Mouse (Mus musculus) CH12.LX (cell line): ENCODE results near the gene Slc2a13. TPM values are rescaled to one million over a fixed set of nuclear protein-coding genes. Genes with fewer than 3 reads are reported as not detected.
A peak's percentile ranks its signal among the peaks of the same experiment; 100 is the strongest.

Experiments used
- DNase-seq: peaks from one replicate; pipeline ENCODE4 v3.0.0-alpha.2; 2013; ENCODE audit errors: extremely low read depth
- H3K27ac ChIP-seq: 2 replicates; pipeline ENCODE4 v1.5.1; 2012; ENCODE audit warnings: low read depth, mild to moderate bottlenecking, control low read depth, moderate library complexity; ENCODE audit not compliant: insufficient read depth
- H3K27me3 ChIP-seq: replicated peaks from 2 replicates; pipeline ENCODE3; 2012; ENCODE audit warnings: inconsistent platforms
- H3K36me3 ChIP-seq, 2 experiments: replicated peaks in 1 of 2; 2 replicates each; pipeline versions ENCODE3 to v1.6.1; 2012; ENCODE audit warnings: inconsistent platforms in 1 of 2, low read length in 1 of 2, mild to moderate bottlenecking in 1 of 2, mixed read lengths in 1 of 2, moderate library complexity in 1 of 2; ENCODE audit not compliant: control insufficient read depth in 1 of 2, insufficient read depth in 1 of 2
- H3K4me1 ChIP-seq, 2 experiments: 2 replicates each; pipeline ENCODE4 v1.6.1; 2012; ENCODE audit warnings: inconsistent platforms in 1 of 2, moderate library complexity in 1 of 2; ENCODE audit not compliant: insufficient read depth in 2 of 2, control insufficient read depth in 1 of 2
- H3K4me2 ChIP-seq: 2 replicates; pipeline ENCODE4 v1.6.1; 2012; ENCODE audit warnings: low read depth, mild to moderate bottlenecking, control low read depth; ENCODE audit not compliant: poor library complexity, insufficient read depth, severe bottlenecking
- H3K4me3 ChIP-seq, 3 experiments: fragments of 150-350 bp in 1 of 3; sonication (generic) in 1 of 3; replicated peaks in 1 of 3; 2 replicates each; pipeline versions ENCODE3 to v1.5.1; 2011 to 2012; ENCODE audit warnings: low read depth in 2 of 3, low read length in 2 of 3, mild to moderate bottlenecking in 2 of 3, moderate library complexity in 2 of 3, control low read depth in 1 of 3, improper control_type of control experiment in 1 of 3, inconsistent platforms in 1 of 3, mixed read lengths in 1 of 3; ENCODE audit not compliant: poor library complexity in 1 of 3
- H3K79me2 ChIP-seq: replicated peaks from 2 replicates; pipeline ENCODE4 v1.6.1; 2012; ENCODE audit warnings: mild to moderate bottlenecking, moderate library complexity; ENCODE audit not compliant: control insufficient read depth, poor library complexity, insufficient read depth, severe bottlenecking; ENCODE audit errors: extremely low read depth
- H3K9ac ChIP-seq: 2 replicates; pipeline ENCODE4 v1.6.1; 2012; ENCODE audit warnings: low read depth, mild to moderate bottlenecking, control low read depth, moderate library complexity; ENCODE audit not compliant: insufficient read depth
- H3K9me3 ChIP-seq: replicated peaks from 2 replicates; pipeline ENCODE3; 2012; ENCODE audit warnings: low read length, inconsistent platforms, mixed read lengths
- BHLHE40 ChIP-seq: IDR thresholded peaks from 2 replicates; pipeline ENCODE4 v1.6.1; 2011; ENCODE audit warnings: mild to moderate bottlenecking, low read depth, low read length, improper control_type of control experiment
- CHD1 ChIP-seq: IDR thresholded peaks from 2 replicates; pipeline ENCODE4 v1.6.1; 2012; ENCODE audit warnings: low read depth, low read length, improper control_type of control experiment, inconsistent platforms
- CHD2 ChIP-seq: IDR thresholded peaks from 2 replicates; pipeline ENCODE4 v1.6.1; 2011; ENCODE audit warnings: low read length, improper control_type of control experiment
- CTCF ChIP-seq, 2 experiments: IDR thresholded peaks in 1 of 2; conservative IDR thresholded peaks in 1 of 2; 2 replicates each; pipeline ENCODE4 v1.5.1; 2011 to 2012; ENCODE audit warnings: low read depth in 2 of 2, low read length in 2 of 2, improper control_type of control experiment in 1 of 2, inconsistent platforms in 1 of 2, mild to moderate bottlenecking in 1 of 2, moderate library complexity in 1 of 2
- EP300 ChIP-seq: IDR thresholded peaks from 2 replicates; pipeline ENCODE4 v1.6.1; 2011; ENCODE audit warnings: low read length, improper control_type of control experiment
- ETS1 ChIP-seq: conservative IDR thresholded peaks from 2 replicates; pipeline ENCODE4 v1.6.1; 2012; ENCODE audit warnings: low read depth, mild to moderate bottlenecking, inconsistent platforms, low read length, improper control_type of control experiment, moderate library complexity
- HCFC1 ChIP-seq: IDR thresholded peaks from 2 replicates; pipeline ENCODE4 v1.6.1; 2012; ENCODE audit warnings: low read depth, mild to moderate bottlenecking, inconsistent platforms, low read length, improper control_type of control experiment
- IRF4 ChIP-seq: IDR thresholded peaks from 2 replicates; pipeline ENCODE4 v1.6.1; 2014; ENCODE audit warnings: low read depth, mild to moderate bottlenecking, inconsistent platforms, low read length, improper control_type of control experiment
- JUND ChIP-seq: conservative IDR thresholded peaks from 2 replicates; pipeline ENCODE4 v1.6.1; 2011; ENCODE audit warnings: low read depth, low read length, improper control_type of control experiment
- KAT2A ChIP-seq: IDR thresholded peaks from 2 replicates; pipeline ENCODE4 v1.6.1; 2012; ENCODE audit warnings: low read length, improper control_type of control experiment, inconsistent platforms; ENCODE audit not compliant: insufficient replicate concordance
- MAX ChIP-seq: IDR thresholded peaks from 2 replicates; pipeline ENCODE4 v1.6.1; 2011; ENCODE audit warnings: low read length, improper control_type of control experiment
- MAZ ChIP-seq: IDR thresholded peaks from 2 replicates; pipeline ENCODE4 v1.6.1; 2012; ENCODE audit warnings: low read depth, mild to moderate bottlenecking, inconsistent platforms, low read length, improper control_type of control experiment, moderate library complexity
- MEF2A ChIP-seq: IDR thresholded peaks from 2 replicates; pipeline ENCODE4 v1.6.1; 2014; ENCODE audit warnings: low read depth, mild to moderate bottlenecking, inconsistent platforms, low read length, improper control_type of control experiment, borderline replicate concordance
- MXI1 ChIP-seq: IDR thresholded peaks from 2 replicates; pipeline ENCODE4 v1.6.1; 2011; ENCODE audit warnings: mild to moderate bottlenecking, low read depth, low read length, improper control_type of control experiment
- MYC ChIP-seq: IDR thresholded peaks from 2 replicates; pipeline ENCODE4 v1.6.1; 2011; ENCODE audit warnings: low read depth, mild to moderate bottlenecking, improper control_type of control experiment, low read length
- POLR2AphosphoS2 ChIP-seq: IDR thresholded peaks from 2 replicates; pipeline ENCODE4 v1.6.1; 2011; ENCODE audit warnings: low read depth, low read length, improper control_type of control experiment
- RCOR1 ChIP-seq: conservative IDR thresholded peaks from 2 replicates; pipeline ENCODE4 v1.6.1; 2012; ENCODE audit warnings: low read depth, mild to moderate bottlenecking, inconsistent platforms, low read length, improper control_type of control experiment
- SMC3 ChIP-seq: IDR thresholded peaks from 2 replicates; pipeline ENCODE4 v1.6.1; 2011; ENCODE audit warnings: low read depth, low read length, improper control_type of control experiment
- TCF12 ChIP-seq: IDR thresholded peaks from 2 replicates; pipeline ENCODE4 v1.6.1; 2014; ENCODE audit warnings: low read depth, mild to moderate bottlenecking, inconsistent platforms, low read length, improper control_type of control experiment
- USF1 ChIP-seq: IDR thresholded peaks from 2 replicates; pipeline ENCODE4 v1.6.1; 2014; ENCODE audit warnings: low read depth, mild to moderate bottlenecking, inconsistent platforms, low read length, improper control_type of control experiment
- USF2 ChIP-seq: conservative IDR thresholded peaks from 2 replicates; pipeline ENCODE4 v1.6.1; 2011; ENCODE audit warnings: low read depth, low read length, improper control_type of control experiment
- ZMIZ1 ChIP-seq: IDR thresholded peaks from 2 replicates; pipeline ENCODE4 v1.6.1; 2012; ENCODE audit warnings: low read depth, mild to moderate bottlenecking, inconsistent platforms, low read length, improper control_type of control experiment
- ZNF384 ChIP-seq: IDR thresholded peaks from 2 replicates; pipeline ENCODE4 v1.6.1; 2012; ENCODE audit warnings: low read depth, low read length, improper control_type of control experiment, inconsistent platforms
- dilution Hi-C: fragments of 300-500 bp; cut with MboI; formaldehyde crosslinking; loops from 2 replicates; pipeline ENCODE4 v1.14.3; 2020; ENCODE audit warnings: low sequenced_read_pairs; ENCODE audit not compliant: extremely low pct_unique_long_range_greater_than_20kb, extremely low pct_ligation_motif_present
- in situ Hi-C: fragments of 300-500 bp; cut with MboI; formaldehyde crosslinking; loops from 3 replicates; pipeline ENCODE4 v1.14.3; 2019; ENCODE audit warnings: low sequenced_read_pairs, low pct_ligation_motif_present, low pct_unique_long_range_greater_than_20kb, mixed read lengths
- polyA plus RNA-seq: library from polyadenylated mRNA; unstranded; fragments of >175 nt; gene quantifications from 2 replicates; pipeline ENCODE4 v1.2.1, GENCODE M21; 2012; ENCODE audit warnings: low read depth; ENCODE audit not compliant: insufficient read length
- total RNA-seq, 2 experiments: library from RNA; depleted of rRNA; stranded (reverse); fragments of 300-350 nt in 1 of 2; fragments of >200 nt in 1 of 2; gene quantifications; 2 replicates each; pipeline ENCODE4 v1.2.3; 2012 to 2014

Slc2a13 gene
- total and polyA plus RNA-seq, 3 experiments, result not detected

DNA sequence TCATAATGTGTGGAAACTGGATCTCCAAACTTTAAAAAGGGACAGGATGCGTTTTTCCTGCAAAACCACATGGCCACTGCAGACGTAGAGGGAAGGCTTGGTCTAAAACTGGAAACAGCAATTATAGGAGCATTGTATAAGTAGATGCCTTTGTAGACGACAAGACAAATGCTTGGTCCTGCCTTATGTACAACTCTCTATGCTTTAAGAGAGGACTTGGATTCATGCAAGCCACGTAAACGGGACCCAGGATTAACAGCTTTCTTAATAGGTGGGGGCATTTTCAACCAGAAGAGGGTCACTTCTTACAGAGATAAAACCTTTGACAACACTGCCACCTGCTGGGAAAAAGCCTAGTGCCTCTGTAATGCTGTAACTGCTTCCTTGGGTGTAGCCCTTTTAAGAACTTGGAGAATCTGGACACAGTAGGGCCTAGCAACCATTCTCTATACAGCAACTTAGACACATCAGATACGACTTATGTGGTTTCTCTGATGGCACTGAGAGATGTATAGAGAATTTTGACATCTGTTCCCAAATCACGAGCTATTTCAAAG is 268.7 kb downstream of the Slc2a13 start:
- DNase-seq, result no peak
- dilution Hi-C loops (no loop called here), in situ Hi-C loops (no loop called here)
- no peaks in the 10 kb centered on the region for H3K27me3 ChIP-seq
- H3K36me3 ChIP-seq, result no peaks in the 10 kb centered on the region
- H3K79me2 ChIP-seq, result no peaks in the 10 kb centered on the region
- no peak overlapping the region for H3K27ac ChIP-seq
- no peaks in the 10 kb centered on the region for H3K4me1 ChIP-seq
- no peak overlapping the region for H3K4me2 ChIP-seq
- H3K9me3 ChIP-seq, result peaks cover 65% of the 10 kb centered on the region
- no peak overlapping the region for H3K4me3 ChIP-seq
- no peak overlapping the region for H3K9ac ChIP-seq
- no peak for TF ChIP-seq JUND
- TF ChIP-seq EP300, result no peak
- TF ChIP-seq MEF2A, result no peak
- no peak for TF ChIP-seq CTCF (conservative IDR thresholded peaks at IDR 0.05 in 1 of 2, IDR thresholded peaks at IDR 0.05 in 1 of 2; ENCODE audit: low read depth in 2 of 2, low read length in 2 of 2)
- no peak for TF ChIP-seq CHD1
- no peak for TF ChIP-seq MYC
- TF ChIP-seq SMC3, result no peak
- no peak for TF ChIP-seq TCF12
- TF ChIP-seq ETS1, result no peak
- no peak for TF ChIP-seq ZMIZ1
- no peak for TF ChIP-seq HCFC1
- no peak for TF ChIP-seq MXI1

DNA sequence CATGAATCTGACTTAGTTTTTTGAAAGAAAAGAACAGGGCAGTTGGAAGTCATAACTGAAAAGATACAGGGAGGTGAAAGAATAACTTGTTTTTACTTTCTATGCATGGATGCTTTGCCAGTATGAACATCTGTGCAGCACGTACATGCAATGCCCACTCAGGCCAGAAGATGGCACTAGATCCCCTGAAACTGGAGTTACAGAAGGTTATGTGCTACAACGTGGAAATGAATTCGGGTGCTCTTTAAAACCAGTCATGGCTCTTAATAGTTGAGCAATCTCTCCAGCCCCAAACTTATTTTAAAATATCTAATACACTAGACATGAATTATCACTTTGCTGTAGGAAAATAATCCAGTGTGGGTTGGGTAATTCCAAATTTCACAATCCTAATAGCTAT is 271.7 kb downstream of the Slc2a13 start:
- H3K9ac ChIP-seq, result no peak overlapping the region
- no peak for TF ChIP-seq ZNF384
- TF ChIP-seq SMC3, result 0 out of 2 replicates have a peak, but pooled peaks have one; percentile 7
- TF ChIP-seq, all 38 proteins: peak for 1
- no peak overlapping the region for H3K4me3 ChIP-seq
- H3K9me3 ChIP-seq, result peaks cover 63% of the 10 kb centered on the region
- H3K4me1 ChIP-seq, result no peaks in the 10 kb centered on the region
- no peak overlapping the region for H3K27ac ChIP-seq
- H3K79me2 ChIP-seq, result no peaks in the 10 kb centered on the region
- dilution Hi-C loops, result no loop called here
- no peak overlapping the region for H3K4me2 ChIP-seq
- no peaks in the 10 kb centered on the region for H3K36me3 ChIP-seq
- no peaks in the 10 kb centered on the region for H3K27me3 ChIP-seq
- in situ Hi-C loops, result no loop called here
- peak; percentile 1 for DNase-seq

DNA sequence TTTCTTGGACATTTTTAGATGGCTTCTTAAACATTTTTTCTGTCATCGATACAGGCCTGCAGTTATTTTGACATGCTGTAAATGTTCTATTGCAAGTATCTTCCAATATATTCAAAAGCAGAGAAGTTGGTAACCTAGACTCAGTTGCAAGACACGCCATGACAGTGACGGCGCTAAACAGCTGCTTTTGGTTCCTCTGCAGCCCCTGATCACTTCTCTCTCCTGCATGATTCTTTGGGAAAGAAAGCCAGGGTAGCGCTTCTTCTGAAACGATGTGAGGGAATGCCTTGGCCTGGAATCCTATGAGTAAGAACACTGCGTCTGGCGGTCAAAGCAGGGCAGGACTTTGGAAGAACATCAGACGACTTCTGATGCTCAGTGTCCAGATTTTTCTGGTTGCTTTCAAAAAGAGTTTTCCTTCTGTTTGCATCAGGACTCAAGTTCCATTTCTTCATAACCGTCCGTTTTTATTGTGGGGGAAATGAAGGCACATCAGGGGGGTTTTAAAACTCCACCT is 273.7 kb downstream of the Slc2a13 start:
- Histone ChIP-seq H3K27ac (no peak overlapping the region), H3K9ac (no peak overlapping the region), H3K9me3 (peaks cover 64% of the 10 kb centered on the region), H3K79me2 (no peaks in the 10 kb centered on the region), H3K4me2 (no peak overlapping the region), H3K27me3 (no peaks in the 10 kb centered on the region), H3K4me3 (no peak overlapping the region), H3K4me1 (no peaks in the 10 kb centered on the region), H3K36me3 (no peaks in the 10 kb centered on the region)
- no peak for DNase-seq
- in situ Hi-C loops, result no loop called here
- TF ChIP-seq EP300 (no peak), TCF12 (no peak), SMC3 (no peak), USF2 (no peak), CTCF (conservative IDR thresholded peaks at IDR 0.05 in 1 of 2, IDR thresholded peaks at IDR 0.05 in 1 of 2; ENCODE audit: low read depth in 2 of 2, low read length in 2 of 2) (no peak), MAZ (no peak), CHD2 (no peak), POLR2AphosphoS2 (no peak), MAX (no peak), BHLHE40 (no peak), IRF4 (no peak), USF1 (no peak), MEF2A (no peak), KAT2A (no peak), RCOR1 (no peak), MYC (no peak)
- dilution Hi-C loops, result no loop called here
